Mouse (Mus musculus) liver, embryonic 14.5 days (tissue): ENCODE measurements around the gene Ube4b. TPM values are rescaled to one million over a fixed set of nuclear protein-coding genes. Genes with fewer than 3 reads are reported as not detected.
A peak's percentile ranks its signal among the peaks of the same experiment; 100 is the strongest.

ENCODE experiments used
- ATAC-seq: fragments of 200-750 bp; cut with Nextera tagmentation; 2 replicates; pipeline ENCODE4 v1.8.0; 2017; ENCODE audit warnings: moderate number of reproducible peaks, mild to moderate bottlenecking, moderate library complexity; ENCODE audit not compliant: insufficient read depth
- DNase-seq, 3 experiments: peaks; one replicate each; pipeline ENCODE4 v3.0.0-alpha.2; 2012 to 2013; ENCODE audit warnings: low read depth in 3 of 3, low spot score in 3 of 3
- H3K27ac ChIP-seq: fragments of 300-500 bp; sonication (generic); 2 replicates; pipeline ENCODE4 v1.5.1; 2014; ENCODE audit warnings: moderate library complexity, mild to moderate bottlenecking, control low read depth, inconsistent platforms
- H3K27me3 ChIP-seq: fragments of 300-500 bp; sonication (generic); 2 replicates; pipeline ENCODE4 v1.6.1; 2014; ENCODE audit warnings: mild to moderate bottlenecking, low read length, moderate library complexity; ENCODE audit not compliant: control insufficient read depth, insufficient read depth
- H3K36me3 ChIP-seq: fragments of 300-500 bp; sonication (generic); replicated peaks from 2 replicates; pipeline ENCODE4 v1.6.1; 2014; ENCODE audit warnings: low read depth; ENCODE audit not compliant: control insufficient read depth, insufficient read depth
- H3K4me1 ChIP-seq, 2 experiments: fragments of 200-500 bp in 1 of 2; fragments of 300-500 bp in 1 of 2; sonication (generic) in 1 of 2; replicated peaks; 2 replicates each; pipeline ENCODE4 v1.6.1; 2012 to 2014; ENCODE audit warnings: antibody characterized with exemption in 1 of 2, inconsistent platforms in 1 of 2, low read length in 1 of 2; ENCODE audit not compliant: control insufficient read depth in 2 of 2, insufficient read depth in 2 of 2
- H3K4me2 ChIP-seq: fragments of 300-500 bp; sonication (generic); 2 replicates; pipeline ENCODE4 v1.6.1; 2014; ENCODE audit warnings: low read depth, mild to moderate bottlenecking, control low read depth, moderate library complexity
- H3K4me3 ChIP-seq, 2 experiments: fragments of 200-500 bp in 1 of 2; fragments of 300-500 bp in 1 of 2; sonication (generic) in 1 of 2; 2 replicates each; pipeline ENCODE4 v1.5.1; 2012 to 2014; ENCODE audit warnings: low read depth in 2 of 2, low read length in 2 of 2, mild to moderate bottlenecking in 2 of 2, control low read depth in 1 of 2, inconsistent platforms in 1 of 2, moderate library complexity in 1 of 2; ENCODE audit not compliant: insufficient read depth in 1 of 2
- H3K9ac ChIP-seq: fragments of 300-500 bp; sonication (generic); replicated peaks from 2 replicates; pipeline ENCODE4 v1.6.1; 2014; ENCODE audit warnings: mild to moderate bottlenecking, control low read depth, moderate library complexity
- H3K9me3 ChIP-seq: fragments of 300-500 bp; sonication (generic); 2 replicates; pipeline ENCODE4 v1.6.1; 2016; ENCODE audit warnings: low read length, mixed read lengths; ENCODE audit not compliant: control insufficient read depth
- CTCF ChIP-seq: IDR thresholded peaks from 2 replicates; pipeline ENCODE4 v1.5.1; 2016; ENCODE audit warnings: antibody characterized with exemption, low read depth, control low read depth
- EP300 ChIP-seq: IDR thresholded peaks from 2 replicates; pipeline ENCODE4 v1.6.1; 2016; ENCODE audit warnings: antibody characterized with exemption, low read depth
- WGBS: fragments of 180-500 bp; shearing (Covaris S2); extraction: QIAGEN DNeasy Blood & Tissue Kit; methylation state at CpG from one replicate; pipeline ENCODE4 v1.1.7; 2014; ENCODE audit not compliant: insufficient replicate concordance; 5-methylcytosine and 5-hydroxymethylcytosine counted together
- polyA plus RNA-seq, 2 experiments: library from polyadenylated mRNA; depleted of rRNA in 1 of 2; stranded (reverse) in 1 of 2; unstranded in 1 of 2; fragments of >200 nt; fragmentation: Nextera tagmentation in 1 of 2; extraction: Ambion mirVana in 1 of 2; gene quantifications; 2 replicates each; pipeline versions ENCODE4 v1.2.1 to v1.2.3; 2012 to 2014

The Ube4b gene
- polyA plus RNA-seq, 2 experiments: 8.2 to 16.7 TPM

DNA sequence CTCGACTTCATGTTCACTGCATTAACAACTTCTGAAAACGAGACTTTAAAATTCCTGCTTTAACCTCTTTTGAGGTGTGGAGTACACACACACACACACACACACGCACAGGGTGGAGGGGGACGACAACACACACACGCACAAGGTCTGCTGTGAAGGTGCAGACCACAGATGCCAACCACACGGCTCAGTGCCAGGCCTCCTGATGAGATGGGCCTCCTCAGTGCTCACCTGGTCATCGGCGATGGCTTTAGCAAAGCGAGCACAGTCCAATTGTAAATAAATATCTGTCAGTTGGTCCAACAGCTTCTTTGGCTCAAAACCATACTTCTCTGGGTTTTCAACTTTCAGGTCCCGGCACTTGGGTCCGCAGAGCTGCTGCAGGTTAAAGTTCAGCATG, 91.7 kb downstream of the Ube4b start:
- Histone ChIP-seq H3K36me3 (peaks cover 20% of the 10 kb centered on the region), H3K27ac (no peak overlapping the region), H3K4me2 (no peak overlapping the region), H3K9ac (no peak overlapping the region), H3K4me1 (peaks cover 5 to 9% of the 10 kb centered on the region in 2 experiments), H3K4me3 (no peak overlapping the region), H3K27me3 (no peaks in the 10 kb centered on the region), H3K9me3 (no peaks in the 10 kb centered on the region)
- no peak for TF ChIP-seq EP300
- TF ChIP-seq CTCF: no peak
- 81% methylated on average over 11 of the region's 11 CpGs for WGBS
- no peak for ATAC-seq
- DNase-seq: no peak

DNA sequence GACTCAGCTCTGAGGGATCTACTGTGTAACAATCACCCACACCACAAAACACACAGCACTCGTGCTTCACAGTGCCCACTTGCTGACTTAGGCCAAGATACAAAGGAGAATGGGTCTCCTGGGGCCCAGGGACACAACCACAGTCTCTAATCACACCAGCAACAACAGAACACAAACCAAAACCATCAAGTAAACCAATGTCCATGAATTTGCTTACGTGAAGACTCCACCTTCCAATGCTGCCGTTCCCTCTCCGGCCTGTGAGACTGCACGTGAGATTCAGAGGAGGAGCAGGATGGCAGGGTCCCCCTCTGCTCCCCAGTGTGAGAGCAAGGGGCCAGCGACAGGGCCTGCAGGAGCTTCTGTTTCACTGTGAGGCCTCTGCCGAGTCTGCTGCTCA, 93.8 kb downstream of the Ube4b start:
- H3K4me3 ChIP-seq: no peak overlapping the region
- no peak overlapping the region for H3K27ac ChIP-seq
- H3K9ac ChIP-seq: no peak overlapping the region
- no peaks in the 10 kb centered on the region for H3K27me3 ChIP-seq
- H3K4me1 ChIP-seq: no peaks in the 10 kb centered on the region
- ATAC-seq (no peak), DNase-seq (no peak)
- no peak overlapping the region for H3K4me2 ChIP-seq
- 79% methylated on average over 7 of the region's 7 CpGs for WGBS
- TF ChIP-seq EP300 (no peak), CTCF (no peak)
- peaks cover 28% of the 10 kb centered on the region for H3K36me3 ChIP-seq
- no peaks in the 10 kb centered on the region for H3K9me3 ChIP-seq

DNA sequence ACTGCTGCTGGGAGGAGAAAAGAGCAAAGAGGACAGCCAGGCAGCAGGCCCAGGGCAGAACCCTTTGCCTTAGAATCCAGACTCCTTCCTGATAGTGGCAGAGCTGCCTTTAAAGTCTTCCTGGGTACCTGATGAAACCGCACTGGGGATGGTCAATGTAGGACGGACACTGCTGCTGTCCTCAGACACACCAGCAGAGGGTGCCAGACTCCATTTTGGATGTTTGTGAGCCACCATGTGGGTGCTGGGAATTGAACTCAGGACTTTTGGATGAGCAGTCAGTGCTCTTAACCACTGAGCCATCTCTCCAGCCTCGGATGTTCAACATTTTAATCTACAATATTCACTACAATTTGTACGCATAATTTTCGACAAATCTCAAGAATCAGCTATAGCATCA, 96.1 kb downstream of the Ube4b start:
- Histone ChIP-seq H3K36me3 (peaks cover 28% of the 10 kb centered on the region), H3K9me3 (no peaks in the 10 kb centered on the region), H3K27me3 (no peaks in the 10 kb centered on the region), H3K9ac (no peak overlapping the region), H3K4me3 (no peak overlapping the region), H3K4me1 (no peaks in the 10 kb centered on the region), H3K27ac (no peak overlapping the region), H3K4me2 (no peak overlapping the region)
- ATAC-seq (no peak), DNase-seq (no peak)
- WGBS: 86% methylated on average over 5 of the region's 5 CpGs
- no peak for TF ChIP-seq EP300
- peak; percentile 40 for TF ChIP-seq CTCF

DNA sequence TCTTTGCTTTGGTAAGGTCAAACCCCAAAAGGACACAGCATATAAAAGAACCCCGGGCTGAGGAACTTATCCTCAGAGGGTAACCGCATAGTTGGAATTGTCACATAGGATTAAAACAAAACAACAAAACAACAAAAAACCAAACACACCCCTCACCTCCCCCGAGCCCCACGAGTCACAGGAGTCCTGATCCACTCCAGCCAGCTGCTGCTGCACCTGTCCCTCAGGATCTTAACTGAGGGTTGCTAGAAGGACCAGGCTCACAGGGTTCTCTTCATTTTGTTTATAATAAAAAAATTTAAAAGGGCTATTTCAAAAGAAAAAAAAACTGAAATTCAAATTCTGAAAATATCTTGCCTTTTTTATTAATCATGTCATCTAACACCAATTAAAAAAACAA, 97.8 kb downstream of the Ube4b start:
- Histone ChIP-seq H3K9ac (no peak overlapping the region), H3K4me1 (no peaks in the 10 kb centered on the region), H3K9me3 (no peaks in the 10 kb centered on the region), H3K27ac (no peak overlapping the region), H3K4me3 (no peak overlapping the region), H3K4me2 (no peak overlapping the region), H3K36me3 (peaks cover 23% of the 10 kb centered on the region), H3K27me3 (no peaks in the 10 kb centered on the region)
- TF ChIP-seq CTCF: no peak
- no peak for TF ChIP-seq EP300
- DNase-seq: no peak
- ATAC-seq: no peak
- WGBS: 80% methylated on average over 4 of the region's 4 CpGs

DNA sequence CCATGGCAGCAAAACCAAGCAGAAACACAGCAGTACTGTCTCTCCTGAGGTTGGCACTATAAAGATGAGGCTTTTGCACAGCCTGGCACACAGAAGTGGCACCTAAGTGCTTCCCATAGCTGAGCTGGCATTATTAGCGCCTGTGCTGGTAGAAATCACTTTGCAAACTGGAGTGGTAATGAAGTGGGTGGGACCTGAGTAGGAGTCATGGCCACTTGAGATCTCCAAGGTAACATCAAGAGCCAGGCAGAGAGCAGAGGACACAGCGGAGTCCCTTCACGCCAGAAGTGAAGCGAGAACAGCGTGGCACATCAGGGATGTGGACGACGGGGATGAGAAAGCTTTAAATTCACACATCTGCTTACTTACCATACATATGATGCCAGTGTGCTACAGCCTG, 99.3 kb downstream of the Ube4b start:
- TF ChIP-seq CTCF: no peak
- TF ChIP-seq EP300: no peak
- H3K4me3 ChIP-seq: no peak overlapping the region
- 87% methylated on average over 7 of the region's 7 CpGs for WGBS
- H3K4me1 ChIP-seq: no peaks in the 10 kb centered on the region; a peak in 1 of 4 replicates
- H3K9me3 ChIP-seq: no peaks in the 10 kb centered on the region
- no peak overlapping the region for H3K9ac ChIP-seq
- DNase-seq: no peak
- peaks cover 15% of the 10 kb centered on the region for H3K36me3 ChIP-seq
- no peak for ATAC-seq
- H3K27me3 ChIP-seq: no peaks in the 10 kb centered on the region
- no peak overlapping the region for H3K4me2 ChIP-seq
- H3K27ac ChIP-seq: no peak overlapping the region
